34 mouse cellular contexts compared by ENCODE assay signal in the genomic region with DNA sequence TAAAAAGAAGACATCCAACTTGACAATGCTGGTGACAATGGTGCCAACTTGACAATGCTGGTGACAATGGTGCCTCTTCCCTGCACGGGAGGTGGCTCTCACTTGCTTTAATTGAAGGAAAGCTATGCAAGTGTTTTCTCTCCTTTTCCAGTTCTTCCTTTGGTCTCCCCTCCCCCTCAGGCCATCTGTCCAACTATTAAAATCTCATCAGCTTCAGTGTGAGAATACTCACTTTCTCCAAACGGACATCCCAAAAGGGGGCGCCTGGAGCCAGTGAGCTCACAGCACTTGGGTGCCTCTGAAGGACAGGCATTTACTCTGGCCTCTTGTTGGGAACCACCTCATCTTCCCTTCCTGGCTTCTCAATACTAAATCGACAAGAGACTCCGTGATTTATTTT. TPM values are rescaled to one million over a fixed set of nuclear protein-coding genes. Genes with fewer than 3 reads are reported as not detected.
DNase-seq lines count a peak whose midpoint lies in the region; ATAC-seq and TF ChIP-seq lines count a peak whose summit lies in the region.
"Had no signal": no experiment of that assay in that cellular context is flagged by ENCODE, and none has a peak within 500 bp of the region (broad histone marks: within the 10 kb centered on the region; RNA-seq: fewer than 3 reads in every experiment).

No protein-coding gene starts in this region.

- no peaks in the 10 kb centered on the region for H3K36me3 ChIP-seq in midbrain, postnatal 0 days (ENCODE audit: insufficient read depth, low read length)
- H3K36me3 ChIP-seq in midbrain, embryonic 10.5 days, result no peaks in the 10 kb centered on the region
- H3K36me3 ChIP-seq: embryonic facial prominence, embryonic 12.5 days; G1E; heart, embryonic 15.5 days; limb, embryonic 10.5 days; limb, embryonic 15.5 days; liver, embryonic 13.5 days; midbrain, embryonic 15.5 days; neural tube, embryonic 12.5 days had no signal

- no peak overlapping the region for H3K4me2 ChIP-seq in midbrain, postnatal 0 days (ENCODE audit: low read depth, low read length, poor library complexity, severe bottlenecking)
- H3K4me2 ChIP-seq: embryonic facial prominence, embryonic 12.5 days; heart, embryonic 15.5 days; limb, embryonic 15.5 days; liver, embryonic 13.5 days; midbrain, embryonic 15.5 days; neural tube, embryonic 12.5 days had no signal

- H3K9ac ChIP-seq in midbrain, postnatal 0 days (replicated peaks; ENCODE audit: low read length, poor library complexity, severe bottlenecking), result no peak overlapping the region
- H3K9ac ChIP-seq: embryonic facial prominence, embryonic 12.5 days; heart, embryonic 15.5 days; limb, embryonic 15.5 days; liver, embryonic 13.5 days; midbrain, embryonic 15.5 days; neural tube, embryonic 12.5 days had no signal

- no peak for TF ChIP-seq CTCF in midbrain, postnatal 0 days (IDR thresholded peaks at IDR 0.05)

- no peak overlapping the region for H3K4me3 ChIP-seq in midbrain, postnatal 0 days (ENCODE audit: low read depth, low read length)
- H3K4me3 ChIP-seq in midbrain, embryonic 10.5 days, result no peak overlapping the region
- H3K4me3 ChIP-seq: embryonic facial prominence, embryonic 12.5 days; heart, embryonic 15.5 days; limb, embryonic 10.5 days; limb, embryonic 15.5 days; liver, embryonic 13.5 days; midbrain, embryonic 15.5 days; neural tube, embryonic 12.5 days had no signal

- H3K27me3 ChIP-seq in midbrain, postnatal 0 days (ENCODE audit: insufficient read depth, low read length), result no peaks in the 10 kb centered on the region
- H3K27me3 ChIP-seq in midbrain, embryonic 10.5 days (ENCODE audit: low read depth, poor library complexity, severe bottlenecking), result no peaks in the 10 kb centered on the region
- H3K27me3 ChIP-seq: embryonic facial prominence, embryonic 12.5 days; limb, embryonic 15.5 days; liver, embryonic 13.5 days; midbrain, embryonic 15.5 days; neural tube, embryonic 12.5 days had no signal

- peak; percentile 62 for DNase-seq in cerebellum, adult 11 months
- peak; percentile 50 for DNase-seq in midbrain, postnatal 0 days (ENCODE audit: low spot score)
- no peak for DNase-seq in midbrain, embryonic 10.5 days (ENCODE audit: low spot score)
- peak; percentile 91 to 93 for DNase-seq in cerebellum, postnatal 10 days
- DNase-seq in gastrocnemius, adult 18-20 months (ENCODE audit: low spot score), result no peak
- DNase-seq: adrenal gland, postnatal 10 days; kidney, adult 8-10 months; kidney, postnatal 4 days; liver, embryonic 13.5 days; lung, adult 18-20 months; lung, postnatal 10 days; right cerebral cortex, adult 18-20 months; thymus, adult 18-20 months; thymus, postnatal 25 days had no signal

- no peaks in the 10 kb centered on the region for H3K9me3 ChIP-seq in midbrain, postnatal 0 days (ENCODE audit: low read length)
- no peaks in the 10 kb centered on the region for H3K9me3 ChIP-seq in midbrain, embryonic 10.5 days (replicated peaks)
- H3K9me3 ChIP-seq: embryonic facial prominence, embryonic 12.5 days; G1E; heart, embryonic 15.5 days; limb, embryonic 10.5 days; limb, embryonic 15.5 days; liver, embryonic 13.5 days; midbrain, embryonic 15.5 days; neural tube, embryonic 12.5 days had no signal

- no peaks in the 10 kb centered on the region for H3K4me1 ChIP-seq in midbrain, postnatal 0 days (ENCODE audit: insufficient read depth, low read length)
- 0 out of 2 replicates have a peak, but pooled peaks cover 8% of the 10 kb centered on the region for H3K4me1 ChIP-seq in midbrain, embryonic 10.5 days
- H3K4me1 ChIP-seq: embryonic facial prominence, embryonic 12.5 days; heart, embryonic 15.5 days; limb, embryonic 10.5 days; limb, embryonic 15.5 days; liver, embryonic 13.5 days had no signal

- 56% methylated on average over 5 of the region's 5 CpGs for WGBS in midbrain, postnatal 0 days
- 60% methylated on average over 5 of the region's 5 CpGs for WGBS in midbrain, embryonic 10.5 days

- ATAC-seq in cerebellum, adult (ENCODE audit: insufficient number of reproducible peaks, low FRiP score, low TSS enrichment), result no peak
- ATAC-seq in midbrain, postnatal 0 days (ENCODE audit: low FRiP score), result no peak
- no peak for ATAC-seq in activated CD4-positive, CD25-positive, alpha-beta regulatory T cell, adult 4 months
- no peak for ATAC-seq in megakaryocyte progenitor cell, adult 5-6 weeks (replicated peaks; ENCODE audit: poor library complexity)
- ATAC-seq: forebrain, embryonic 14.5 days; intestine, embryonic 16.5 days; midbrain, embryonic 15.5 days had no signal

- H3K27ac ChIP-seq in midbrain, postnatal 0 days (ENCODE audit: low read depth, low read length), result no peak overlapping the region
- H3K27ac ChIP-seq in midbrain, embryonic 10.5 days (replicated peaks), result no peak overlapping the region
- H3K27ac ChIP-seq: embryonic facial prominence, embryonic 12.5 days; heart, embryonic 15.5 days; kidney, postnatal 0 days; limb, embryonic 10.5 days; limb, embryonic 15.5 days; liver, embryonic 13.5 days; macrophage; midbrain, embryonic 15.5 days; neural tube, embryonic 12.5 days; stomach, postnatal 0 days had no signal

RNA-seq across cellular contexts. Expression of gene Cacng2, which starts 20.3 kb away (rescaled TPM):
- 22.3 and 22.6 TPM in 2 replicates for total RNA-seq in midbrain, postnatal 0 days (2014; rRNA removed)
- polyA plus RNA-seq in midbrain, postnatal 0 days (2015; fragmentation: Nextera tagmentation; extraction: Ambion mirVana), result 15.7 and 16.7 TPM in 2 replicates
- 0.22 and 0.60 TPM in 2 replicates for polyA plus RNA-seq in midbrain, embryonic 10.5 days (2016; fragmentation: Nextera tagmentation; extraction: Ambion mirVana)
- polyA plus RNA-seq in activated CD4-positive, CD25-positive, alpha-beta regulatory T cell, adult 4 months (2017; shearing (Covaris generic)), result under 1 TPM in 1 of 2 experiments, not detected in 1; 0.09 TPM
- total RNA-seq in megakaryocyte progenitor cell, adult 5-6 weeks (2015), result not detected in 2 replicates
- not detected in 2 replicates for total RNA-seq in megakaryocyte progenitor cell, adult 5-6 weeks (2017)
- not detected for total RNA-seq in gastrocnemius, adult 18-20 months (2021)
- total RNA-seq: common myeloid progenitor, adult 5-6 weeks; gastrocnemius, adult 8-10 months; heart, postnatal 25 days had no signal
- polyA plus RNA-seq: G1E; gonadal fat pad, adult 2 months; heart, embryonic 15.5 days; kidney, postnatal 0 days; limb, embryonic 10.5 days; liver, embryonic 13.5 days; macrophage; spleen, adult 2 months had no signal

Comparison
In these comparisons a context has a peak if more than half of its experiments do, and no peak if none do; other contexts are left out.
1. DNase-seq: peak in cerebellum, adult 11 months (single experiment), midbrain, postnatal 0 days (single experiment) and cerebellum, postnatal 10 days (2 of 2); none in midbrain, embryonic 10.5 days (single experiment) and gastrocnemius, adult 18-20 months (single experiment).
2. RNA of gene Cacng2, which starts 20.3 kb away (total RNA-seq): 22.3 to 22.6 TPM in midbrain, postnatal 0 days; not detected in megakaryocyte progenitor cell, adult 5-6 weeks and not detected in gastrocnemius, adult 18-20 months; every median in the first group is over 10 times any median in the second.